Mouse (Mus musculus): ENCODE measurements around the gene Hspa1l. TPM values are rescaled to one million over a fixed set of nuclear protein-coding genes. Genes with fewer than 3 reads are reported as not detected.
"Not testable (repeated sequence)": the region's sequence is repeated elsewhere in the genome, so short reads cannot be mapped to it uniquely, and the experiment has no call there.

Gene Hspa1l
- polyA plus RNA-seq, 1 experiment from 2014 or later, result 1.4 TPM

- Histone ChIP-seq H3K4me2 (peak overlapping the region; percentile 95), H3K9me3 (replicated peaks) (no peaks in the 10 kb centered on the region), H3K27me3 (replicated peaks) (no peaks in the 10 kb centered on the region), H3K27ac (replicated peaks) (peak overlapping the region; percentile 99), H3K4me3 (replicated peaks) (peak overlapping the region; percentile 91), H3K4me1 (peaks cover 26% of the 10 kb centered on the region), H3K9ac (replicated peaks) (peak overlapping the region; percentile 95), H3K36me3 (peaks cover 7% of the 10 kb centered on the region)
- ATAC-seq (ENCODE audit: low FRiP score), result no peak
- WGBS, result 14% methylated on average over 2 of the region's 2 CpGs
These were observed 8.2 kb downstream of the Hspa1l start for GRCm38 (mm10) chr17:34980655-34981054.

GRCm38 (mm10) chr17:34981690-34982180 lies 9.2 kb downstream of the Hspa1l start, which contains the start of gene Lsm2:
Gene Lsm2, plus strand, starts transcription at chr17:34981862.
- WGBS, result under 1% methylated on average over 58 of the region's 58 CpGs
- peak within 1 kb of the TSS; percentile 95 for H3K4me2 ChIP-seq
- peak within 1 kb of the TSS; percentile 99 for H3K27ac ChIP-seq (replicated peaks)
- H3K4me1 ChIP-seq, result peaks cover 26% of the 10 kb centered on the region
- peaks cover 15% of the 10 kb centered on the region for H3K36me3 ChIP-seq
- peak within 1 kb of the TSS; percentile 91 for H3K4me3 ChIP-seq (replicated peaks)
- no peaks in the 10 kb centered on the region for H3K9me3 ChIP-seq (replicated peaks)
- no peaks in the 10 kb centered on the region for H3K27me3 ChIP-seq (replicated peaks)
- H3K9ac ChIP-seq (replicated peaks), result peak within 1 kb of the TSS; percentile 95
- peak; percentile 95 for ATAC-seq (ENCODE audit: low FRiP score)

- H3K4me2 ChIP-seq, result peak overlapping the region; percentile 95
- no peaks in the 10 kb centered on the region for H3K27me3 ChIP-seq (replicated peaks)
- peaks cover 26% of the 10 kb centered on the region for H3K4me1 ChIP-seq
- peak overlapping the region; percentile 95 for H3K9ac ChIP-seq (replicated peaks)
- no peaks in the 10 kb centered on the region for H3K9me3 ChIP-seq (replicated peaks)
- H3K27ac ChIP-seq (replicated peaks), result peak overlapping the region; percentile 99
- H3K36me3 ChIP-seq, result peaks cover 15% of the 10 kb centered on the region
- peak overlapping the region; percentile 91 for H3K4me3 ChIP-seq (replicated peaks)
- WGBS, result under 1% methylated on average over 15 of the region's 15 CpGs
- peak; percentile 37 for ATAC-seq (ENCODE audit: low FRiP score)
These were observed 9.8 kb downstream of the Hspa1l start for GRCm38 (mm10) chr17:34982328-34982727.

- H3K4me2 ChIP-seq, result no peak overlapping the region
These were observed 11.7 kb downstream of the Hspa1l start for GRCm38 (mm10) chr17:34984218-34984617.

GRCm38 (mm10) chr17:34994751-34995150 lies 22.2 kb downstream of the Hspa1l start:
- Histone ChIP-seq H3K27ac (replicated peaks) (no peak overlapping the region), H3K9ac (replicated peaks) (no peak overlapping the region), H3K9me3 (replicated peaks) (no peaks in the 10 kb centered on the region), H3K4me3 (replicated peaks) (no peak overlapping the region), H3K4me2 (no peak overlapping the region), H3K36me3 (0 out of 2 replicates have a peak, but pooled peaks cover 8% of the 10 kb centered on the region), H3K4me1 (peaks cover 2% of the 10 kb centered on the region), H3K27me3 (replicated peaks) (no peaks in the 10 kb centered on the region)
- ATAC-seq (ENCODE audit: low FRiP score), result no peak

More at GRCm38 (mm10) chr17:34984218-34984617, 11.7 kb downstream of the Hspa1l start:
- Histone ChIP-seq H3K27me3 (replicated peaks) (no peaks in the 10 kb centered on the region), H3K4me1 (peaks cover 26% of the 10 kb centered on the region), H3K9ac (replicated peaks) (no peak overlapping the region), H3K27ac (replicated peaks) (no peak overlapping the region), H3K36me3 (peaks cover 15% of the 10 kb centered on the region), H3K4me3 (replicated peaks) (no peak overlapping the region), H3K9me3 (replicated peaks) (no peaks in the 10 kb centered on the region)
- no peak for ATAC-seq (ENCODE audit: low FRiP score)
- 81% methylated on average over 2 of the region's 2 CpGs for WGBS

GRCm38 (mm10) chr17:34995192-34995591 lies 22.7 kb downstream of the Hspa1l start:
- H3K36me3 ChIP-seq; H3K27me3 ChIP-seq (replicated peaks); H3K9me3 ChIP-seq (replicated peaks); H3K4me3 ChIP-seq (replicated peaks); H3K4me2 ChIP-seq; H3K4me1 ChIP-seq; H3K9ac ChIP-seq (replicated peaks); H3K27ac ChIP-seq (replicated peaks); ATAC-seq (ENCODE audit: low FRiP score): not testable (repeated sequence)
- WGBS, result 94% methylated on average over 4 of the region's 4 CpGs

GRCm38 (mm10) chr17:34995927-34996326 lies 23.4 kb downstream of the Hspa1l start:
- ATAC-seq (ENCODE audit: low FRiP score); H3K4me3 ChIP-seq (replicated peaks); H3K27ac ChIP-seq (replicated peaks); H3K27me3 ChIP-seq (replicated peaks); H3K4me2 ChIP-seq; H3K9ac ChIP-seq (replicated peaks); H3K4me1 ChIP-seq; H3K36me3 ChIP-seq; H3K9me3 ChIP-seq (replicated peaks): not testable (repeated sequence)
- WGBS, result 95% methylated on average over 4 of the region's 4 CpGs

- no peak overlapping the region for H3K4me3 ChIP-seq (replicated peaks)
- ATAC-seq (ENCODE audit: low FRiP score), result no peak
- peaks cover 8% of the 10 kb centered on the region for H3K4me1 ChIP-seq
- H3K4me2 ChIP-seq, result no peak overlapping the region
- H3K27me3 ChIP-seq (replicated peaks), result no peaks in the 10 kb centered on the region
- WGBS, result 90% methylated on average over 12 of the region's 14 CpGs
- H3K27ac ChIP-seq (replicated peaks), result no peak overlapping the region
- 0 out of 2 replicates have a peak, but pooled peaks cover under 1% of the 10 kb centered on the region for H3K36me3 ChIP-seq
- H3K9me3 ChIP-seq (replicated peaks), result no peaks in the 10 kb centered on the region
- no peak overlapping the region for H3K9ac ChIP-seq (replicated peaks)
These were observed 24.1 kb downstream of the Hspa1l start for GRCm38 (mm10) chr17:34996411-34997141.

- Histone ChIP-seq H3K36me3 (no peaks in the 10 kb centered on the region), H3K4me3 (replicated peaks) (no peak overlapping the region), H3K4me1 (peaks cover 14% of the 10 kb centered on the region), H3K27me3 (replicated peaks) (no peaks in the 10 kb centered on the region), H3K9ac (replicated peaks) (no peak overlapping the region), H3K9me3 (replicated peaks) (no peaks in the 10 kb centered on the region), H3K27ac (replicated peaks) (no peak overlapping the region), H3K4me2 (no peak overlapping the region)
- ATAC-seq (ENCODE audit: low FRiP score), result no peak
- WGBS, result 82% methylated on average over 5 of the region's 5 CpGs
These were observed 24.6 kb downstream of the Hspa1l start for GRCm38 (mm10) chr17:34997142-34997483.

GRCm38 (mm10) chr17:34998526-34999430 lies 26.3 kb downstream of the Hspa1l start:
- H3K27ac ChIP-seq (replicated peaks), result no peak overlapping the region
- peak overlapping the region; percentile 99; the same call in 1 of the 2 replicates for H3K4me2 ChIP-seq
- H3K9ac ChIP-seq (replicated peaks), result no peak overlapping the region
- H3K9me3 ChIP-seq (replicated peaks), result no peaks in the 10 kb centered on the region
- WGBS, result 91% methylated on average over 15 of the region's 15 CpGs
- no peak for ATAC-seq (ENCODE audit: low FRiP score)
- no peak overlapping the region for H3K4me3 ChIP-seq (replicated peaks)
- no peaks in the 10 kb centered on the region for H3K27me3 ChIP-seq (replicated peaks)
- H3K4me1 ChIP-seq, result peaks cover 30% of the 10 kb centered on the region
- H3K36me3 ChIP-seq, result no peaks in the 10 kb centered on the region

- H3K9me3 ChIP-seq (replicated peaks); H3K27me3 ChIP-seq (replicated peaks); ATAC-seq (ENCODE audit: low FRiP score): not testable (repeated sequence)
- peaks cover 30% of the 10 kb centered on the region for H3K4me1 ChIP-seq
- peak overlapping the region; percentile 91 for H3K4me3 ChIP-seq (replicated peaks)
- peaks cover 11% of the 10 kb centered on the region for H3K36me3 ChIP-seq
- peak overlapping the region; percentile 96 for H3K9ac ChIP-seq (replicated peaks)
- 25% methylated on average over 29 of the region's 32 CpGs for WGBS
- peak overlapping the region; percentile 99 for H3K4me2 ChIP-seq
- peak overlapping the region; percentile 95 for H3K27ac ChIP-seq (replicated peaks)
These were observed 27.6 kb downstream of the Hspa1l start for GRCm38 (mm10) chr17:34999871-35000716.

Data from neural tube, embryonic 15.5 days (tissue).